Mouse (Mus musculus) erythroblast, embryonic 14.5 days (primary cell): Measurements from ENCODE around the gene Camk1d.

ENCODE experiments used
- GATA1 ChIP-seq: IDR thresholded peaks from 2 replicates; pipeline ENCODE4 v1.6.1; 2012; ENCODE audit warnings: low read length, inconsistent platforms, mixed read lengths
- TAL1 ChIP-seq: IDR thresholded peaks from 3 replicates; pipeline ENCODE4 v1.6.1; 2012; ENCODE audit warnings: low read length, inconsistent platforms, mixed read lengths

GRCm38 (mm10) chr2:5403850-5404249 is 310.5 kb downstream of the Camk1d start:
- no peak for TF ChIP-seq GATA1
- TF ChIP-seq TAL1: no peak
